Mouse (Mus musculus) heart, embryonic 11.5 days (tissue): ENCODE data around the gene Krit1. TPM values are rescaled to one million over a fixed set of nuclear protein-coding genes. Genes with fewer than 3 reads are reported as not detected.
A peak's percentile ranks its signal among the peaks of the same experiment; 100 is the strongest.

Source experiments
- ATAC-seq: fragments of 200-750 bp; cut with Nextera tagmentation; replicated peaks from 2 replicates; pipeline ENCODE4 v1.8.0; 2017; ENCODE audit warnings: moderate library complexity; ENCODE audit not compliant: insufficient number of reproducible peaks, low FRiP score, low TSS enrichment
- H3K27ac ChIP-seq: fragments of 300-500 bp; sonication (generic); 2 replicates; pipeline ENCODE4 v1.5.1; 2014; ENCODE audit warnings: mild to moderate bottlenecking, low read depth, low read length
- H3K27me3 ChIP-seq: fragments of 300-500 bp; sonication (generic); 2 replicates; pipeline ENCODE4 v1.6.1; 2014; ENCODE audit warnings: mild to moderate bottlenecking, low read length, mixed read lengths; ENCODE audit not compliant: control insufficient read depth, insufficient read depth
- H3K36me3 ChIP-seq: fragments of 300-500 bp; sonication (generic); 2 replicates; pipeline ENCODE4 v1.6.1; 2014; ENCODE audit warnings: mild to moderate bottlenecking, low read length, moderate library complexity, mixed read lengths; ENCODE audit not compliant: control insufficient read depth, insufficient read depth
- H3K4me1 ChIP-seq: fragments of 300-500 bp; sonication (generic); 2 replicates; pipeline ENCODE4 v1.6.1; 2014; ENCODE audit warnings: low read length; ENCODE audit not compliant: control insufficient read depth, insufficient read depth
- H3K4me2 ChIP-seq: fragments of 300-500 bp; sonication (generic); 2 replicates; pipeline ENCODE4 v1.6.1; 2014; ENCODE audit warnings: mild to moderate bottlenecking, moderate library complexity
- H3K4me3 ChIP-seq: fragments of 300-500 bp; sonication (generic); 2 replicates; pipeline ENCODE4 v1.5.1; 2014; ENCODE audit warnings: low read depth, low read length
- H3K9ac ChIP-seq: fragments of 300-500 bp; sonication (generic); 2 replicates; pipeline ENCODE4 v1.6.1; 2014; ENCODE audit warnings: mild to moderate bottlenecking, low read depth, low read length, moderate library complexity
- H3K9me3 ChIP-seq: fragments of 300-500 bp; sonication (generic); replicated peaks from 2 replicates; pipeline ENCODE4 v1.6.1; 2016; ENCODE audit warnings: low read length; ENCODE audit not compliant: control insufficient read depth
- WGBS: fragments of 180-500 bp; shearing (Covaris S2); extraction: QIAGEN DNeasy Blood & Tissue Kit; methylation state at CpG from one replicate; pipeline ENCODE4 v1.1.7; 2014; ENCODE audit not compliant: insufficient replicate concordance; 5-methylcytosine and 5-hydroxymethylcytosine counted together
- polyA plus RNA-seq: library from polyadenylated mRNA; unstranded; fragments of >200 nt; fragmentation: Nextera tagmentation; extraction: Ambion mirVana; gene quantifications from 2 replicates; pipeline ENCODE4 v1.2.1, GENCODE M21; 2014

Krit1 gene
- polyA plus RNA-seq, result 43.7 and 44.4 TPM in 2 replicates

- H3K27me3 ChIP-seq, result no peaks in the 10 kb centered on the region
- peak within 1 kb of the TSS; percentile 87 for H3K9ac ChIP-seq
- no peaks in the 10 kb centered on the region for H3K9me3 ChIP-seq
- ATAC-seq, result peak; percentile 93
- 0 out of 2 replicates have a peak, but pooled peaks cover 2% of the 10 kb centered on the region for H3K4me1 ChIP-seq
- H3K27ac ChIP-seq, result peak within 1 kb of the TSS; percentile 90
- H3K4me3 ChIP-seq, result peak within 1 kb of the TSS; percentile 82
- WGBS, result under 1% methylated on average over 105 of the region's 109 CpGs
- peak within 1 kb of the TSS; percentile 96 for H3K4me2 ChIP-seq
- no peaks in the 10 kb centered on the region for H3K36me3 ChIP-seq
Observed at GRCm38 (mm10) chr5:3802433-3803291, at the start of gene Krit1, which contains the start of gene Ankib1. Gene Krit1, plus strand, starts transcription at chr5:3803184. Gene Ankib1, minus strand, starts transcription at chr5:3802925.

- Histone ChIP-seq H3K4me2 (no peak overlapping the region), H3K9ac (no peak overlapping the region), H3K4me3 (no peak overlapping the region), H3K27ac (no peak overlapping the region), H3K4me1 (no peaks in the 10 kb centered on the region), H3K36me3 (0 out of 2 replicates have a peak, but pooled peaks cover 3% of the 10 kb centered on the region), H3K9me3 (no peaks in the 10 kb centered on the region), H3K27me3 (no peaks in the 10 kb centered on the region)
- 93% methylated on average over 3 of the region's 3 CpGs for WGBS
- ATAC-seq, result no peak
Observed at GRCm38 (mm10) chr5:3771512-3771911, 31.5 kb upstream of the Krit1 start.

- Histone ChIP-seq H3K4me1 (no peaks in the 10 kb centered on the region), H3K9me3 (no peaks in the 10 kb centered on the region), H3K27me3 (no peaks in the 10 kb centered on the region), H3K36me3 (0 out of 2 replicates have a peak, but pooled peaks cover 3% of the 10 kb centered on the region), H3K9ac (no peak overlapping the region), H3K4me3 (no peak overlapping the region), H3K4me2 (no peak overlapping the region), H3K27ac (no peak overlapping the region)
- WGBS, result 60% methylated on average over 3 of the region's 3 CpGs
- ATAC-seq, result no peak
Observed at GRCm38 (mm10) chr5:3772017-3772416, 31.0 kb upstream of the Krit1 start.

- Histone ChIP-seq H3K4me3 (no peak overlapping the region), H3K36me3 (no peaks in the 10 kb centered on the region), H3K4me2 (no peak overlapping the region), H3K9me3 (no peaks in the 10 kb centered on the region), H3K4me1 (no peaks in the 10 kb centered on the region), H3K27ac (no peak overlapping the region), H3K27me3 (no peaks in the 10 kb centered on the region), H3K9ac (no peak overlapping the region)
- no peak for ATAC-seq
Observed at GRCm38 (mm10) chr5:3782670-3783069, 20.3 kb upstream of the Krit1 start.

- no peaks in the 10 kb centered on the region for H3K36me3 ChIP-seq
- H3K4me1 ChIP-seq, result no peaks in the 10 kb centered on the region
- no peak overlapping the region for H3K27ac ChIP-seq
- no peak for ATAC-seq
- H3K9me3 ChIP-seq, result no peaks in the 10 kb centered on the region
- H3K27me3 ChIP-seq, result no peaks in the 10 kb centered on the region
- 79% methylated on average over 2 of the region's 2 CpGs for WGBS
- no peak overlapping the region for H3K4me2 ChIP-seq
- H3K9ac ChIP-seq, result no peak overlapping the region
- H3K4me3 ChIP-seq, result no peak overlapping the region
Observed at GRCm38 (mm10) chr5:3783947-3784681, 18.9 kb upstream of the Krit1 start.

GRCm38 (mm10) chr5:3784751-3785496, 18.1 kb upstream of the Krit1 start:
- no peak overlapping the region for H3K9ac ChIP-seq
- no peak overlapping the region for H3K4me2 ChIP-seq
- WGBS, result 62% methylated on average over 1 of the region's 1 CpGs
- no peak overlapping the region for H3K27ac ChIP-seq
- H3K4me1 ChIP-seq, result no peaks in the 10 kb centered on the region
- H3K4me3 ChIP-seq, result no peak overlapping the region
- no peak for ATAC-seq
- H3K27me3 ChIP-seq, result no peaks in the 10 kb centered on the region
- H3K9me3 ChIP-seq, result no peaks in the 10 kb centered on the region
- no peaks in the 10 kb centered on the region for H3K36me3 ChIP-seq

- no peak overlapping the region for H3K4me3 ChIP-seq
- WGBS, result 80% methylated on average over 4 of the region's 4 CpGs
- no peaks in the 10 kb centered on the region for H3K9me3 ChIP-seq
- ATAC-seq, result no peak
- no peaks in the 10 kb centered on the region for H3K27me3 ChIP-seq
- H3K4me2 ChIP-seq, result no peak overlapping the region
- H3K36me3 ChIP-seq, result no peaks in the 10 kb centered on the region
- H3K27ac ChIP-seq, result no peak overlapping the region
- no peak overlapping the region for H3K9ac ChIP-seq
- H3K4me1 ChIP-seq, result no peaks in the 10 kb centered on the region
Observed at GRCm38 (mm10) chr5:3787548-3787947, 15.4 kb upstream of the Krit1 start.

GRCm38 (mm10) chr5:3791048-3791447, 11.9 kb upstream of the Krit1 start:
- H3K27ac ChIP-seq, result no peak overlapping the region
- no peak for ATAC-seq
- H3K4me3 ChIP-seq, result no peak overlapping the region
- H3K4me2 ChIP-seq, result no peak overlapping the region
- H3K4me1 ChIP-seq, result no peaks in the 10 kb centered on the region
- H3K9me3 ChIP-seq, result no peaks in the 10 kb centered on the region
- H3K36me3 ChIP-seq, result no peaks in the 10 kb centered on the region
- no peaks in the 10 kb centered on the region for H3K27me3 ChIP-seq
- no peak overlapping the region for H3K9ac ChIP-seq
